Mouse (Mus musculus): ENCODE measurements around the gene Drosha. TPM values are rescaled to one million over a fixed set of nuclear protein-coding genes. Genes with fewer than 3 reads are reported as not detected.

Drosha gene
- polyA plus RNA-seq, 1 experiment: 8.8 TPM

- peaks cover 66% of the 10 kb centered on the region for H3K36me3 ChIP-seq (ENCODE audit: control insufficient read depth)
- peaks cover 74% of the 10 kb centered on the region for H3K4me1 ChIP-seq (ENCODE audit: control insufficient read depth)
- H3K27me3 ChIP-seq (ENCODE audit: control insufficient read depth): no peaks in the 10 kb centered on the region
- no peaks in the 10 kb centered on the region for H3K9me3 ChIP-seq (ENCODE audit: control insufficient read depth, low read length)
- TF ChIP-seq TAL1 (IDR thresholded peaks at IDR 0.05; ENCODE audit: low read length) (no peak), GATA1 (IDR thresholded peaks at IDR 0.05; ENCODE audit: low read length) (no peak)
- peak overlapping the region; percentile 74 for H3K4me3 ChIP-seq (replicated peaks)
Measured at GRCm38 (mm10) chr15:12824965-12825364, 350 bp downstream of the Drosha start.

- Histone ChIP-seq H3K4me1 (ENCODE audit: control insufficient read depth) (peaks cover 76% of the 10 kb centered on the region), H3K4me3 (replicated peaks) (peak overlapping the region; percentile 74), H3K36me3 (ENCODE audit: control insufficient read depth) (peaks cover 66% of the 10 kb centered on the region), H3K9me3 (ENCODE audit: control insufficient read depth, low read length) (no peaks in the 10 kb centered on the region), H3K27me3 (ENCODE audit: control insufficient read depth) (no peaks in the 10 kb centered on the region)
- TF ChIP-seq GATA1 (IDR thresholded peaks at IDR 0.05; ENCODE audit: low read length) (no peak), TAL1 (IDR thresholded peaks at IDR 0.05; ENCODE audit: low read length) (no peak)
Measured at GRCm38 (mm10) chr15:12825408-12825807, 793 bp downstream of the Drosha start.

GRCm38 (mm10) chr15:12829878-12830277 lies 5.3 kb downstream of the Drosha start:
- Histone ChIP-seq H3K27me3 (ENCODE audit: control insufficient read depth) (no peaks in the 10 kb centered on the region), H3K4me1 (ENCODE audit: control insufficient read depth) (peaks cover 56% of the 10 kb centered on the region), H3K9me3 (ENCODE audit: control insufficient read depth, low read length) (peaks cover 2% of the 10 kb centered on the region; the same call in 1 of the 2 replicates), H3K4me3 (replicated peaks) (no peak overlapping the region), H3K36me3 (ENCODE audit: control insufficient read depth) (peaks cover 78% of the 10 kb centered on the region)
- TF ChIP-seq GATA1 (IDR thresholded peaks at IDR 0.05; ENCODE audit: low read length) (no peak), TAL1 (IDR thresholded peaks at IDR 0.05; ENCODE audit: low read length) (no peak)

DNA sequence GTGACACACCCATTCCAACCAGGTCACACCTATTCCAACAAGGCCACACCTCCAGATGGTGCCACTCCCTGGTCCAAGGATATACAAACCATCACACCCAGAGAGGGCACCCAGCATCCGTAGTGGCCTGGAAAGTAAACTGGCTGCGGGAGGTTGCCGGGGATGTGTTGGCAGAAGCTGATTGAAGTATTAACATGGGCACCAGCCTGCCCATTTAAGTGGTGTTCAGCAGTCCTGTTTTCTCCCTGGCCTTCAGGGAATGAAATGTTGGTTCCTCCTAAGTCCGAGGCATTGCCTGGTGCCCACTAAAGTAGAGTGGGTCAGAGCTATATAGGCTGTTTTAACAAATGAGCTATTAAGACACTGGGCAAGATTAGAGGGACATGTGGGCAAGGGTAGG lies 8.0 kb downstream of the Drosha start:
- Histone ChIP-seq H3K4me1 (ENCODE audit: control insufficient read depth) (peaks cover 30% of the 10 kb centered on the region), H3K27me3 (ENCODE audit: control insufficient read depth) (no peaks in the 10 kb centered on the region), H3K9me3 (ENCODE audit: control insufficient read depth, low read length) (peaks cover 2% of the 10 kb centered on the region; the same call in 1 of the 2 replicates), H3K36me3 (ENCODE audit: control insufficient read depth) (peaks cover 87% of the 10 kb centered on the region), H3K4me3 (replicated peaks) (no peak overlapping the region)
- TF ChIP-seq TAL1 (IDR thresholded peaks at IDR 0.05; ENCODE audit: low read length) (no peak), GATA1 (IDR thresholded peaks at IDR 0.05; ENCODE audit: low read length) (no peak)

DNA sequence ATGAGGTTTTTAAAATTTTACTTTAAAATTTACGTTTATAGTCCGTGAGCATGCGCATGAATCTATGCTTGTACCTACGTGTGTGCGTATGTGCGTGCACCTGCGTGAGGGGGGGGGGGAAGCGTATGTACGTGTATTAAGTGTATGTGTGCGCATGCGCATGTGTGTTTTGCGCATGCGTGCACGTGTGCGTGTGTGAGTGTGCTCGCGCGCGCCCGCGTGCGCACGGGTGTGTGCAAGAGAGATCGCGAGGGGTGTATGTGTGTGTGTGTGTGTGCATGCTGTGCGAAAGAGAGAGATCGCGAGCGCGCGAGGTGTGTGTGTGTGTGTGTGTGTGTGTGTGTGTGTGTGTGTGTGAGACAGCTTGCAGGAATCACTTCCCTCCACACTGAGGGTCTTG lies 8.8 kb downstream of the Drosha start:
- no peaks in the 10 kb centered on the region for H3K27me3 ChIP-seq (ENCODE audit: control insufficient read depth)
- H3K9me3 ChIP-seq (ENCODE audit: control insufficient read depth, low read length): peaks cover 2% of the 10 kb centered on the region; the same call in 1 of the 2 replicates
- TF ChIP-seq GATA1 (IDR thresholded peaks at IDR 0.05; ENCODE audit: low read length): no peak
- no peak for TF ChIP-seq TAL1 (IDR thresholded peaks at IDR 0.05; ENCODE audit: low read length)
- peaks cover 25% of the 10 kb centered on the region for H3K4me1 ChIP-seq (ENCODE audit: control insufficient read depth)
- no peak overlapping the region for H3K4me3 ChIP-seq (replicated peaks)
- H3K36me3 ChIP-seq (ENCODE audit: control insufficient read depth): peaks cover 88% of the 10 kb centered on the region

DNA sequence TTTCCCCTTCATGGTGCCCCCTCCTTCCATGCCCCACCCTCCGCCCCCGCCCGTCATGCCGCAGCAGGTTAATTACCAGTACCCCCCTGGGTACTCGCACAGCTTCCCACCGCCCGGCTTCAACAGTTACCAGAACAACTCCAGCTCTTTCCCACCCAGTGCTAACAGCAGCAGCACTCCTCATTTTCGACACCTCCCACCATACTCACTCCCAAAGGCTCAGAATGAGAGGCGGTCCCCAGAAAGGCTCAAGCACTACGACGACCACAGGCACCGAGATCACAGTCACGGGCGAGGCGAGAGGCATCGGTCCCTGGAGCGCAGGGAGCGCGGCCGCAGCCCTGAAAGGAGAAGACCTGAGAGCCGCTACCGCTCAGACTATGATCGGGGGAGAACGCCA lies 9.6 kb downstream of the Drosha start:
- Histone ChIP-seq H3K36me3 (ENCODE audit: control insufficient read depth) (peaks cover 83% of the 10 kb centered on the region), H3K9me3 (ENCODE audit: control insufficient read depth, low read length) (peaks cover 2% of the 10 kb centered on the region; the same call in 1 of the 2 replicates), H3K27me3 (ENCODE audit: control insufficient read depth) (no peaks in the 10 kb centered on the region), H3K4me3 (replicated peaks) (no peak overlapping the region), H3K4me1 (ENCODE audit: control insufficient read depth) (peaks cover 23% of the 10 kb centered on the region)
- TF ChIP-seq GATA1 (IDR thresholded peaks at IDR 0.05; ENCODE audit: low read length): no peak
- TF ChIP-seq TAL1 (IDR thresholded peaks at IDR 0.05; ENCODE audit: low read length): no peak

- H3K27me3 ChIP-seq (ENCODE audit: control insufficient read depth): no peaks in the 10 kb centered on the region
- no peak overlapping the region for H3K4me3 ChIP-seq (replicated peaks)
- no peak for TF ChIP-seq TAL1 (IDR thresholded peaks at IDR 0.05; ENCODE audit: low read length)
- TF ChIP-seq GATA1 (IDR thresholded peaks at IDR 0.05; ENCODE audit: low read length): no peak
- peaks cover 91% of the 10 kb centered on the region for H3K36me3 ChIP-seq (ENCODE audit: control insufficient read depth)
- no peaks in the 10 kb centered on the region for H3K9me3 ChIP-seq (ENCODE audit: control insufficient read depth, low read length)
- no peaks in the 10 kb centered on the region for H3K4me1 ChIP-seq (ENCODE audit: control insufficient read depth)
Measured at GRCm38 (mm10) chr15:12840737-12841136, 16.1 kb downstream of the Drosha start.

- no peak for TF ChIP-seq TAL1 (IDR thresholded peaks at IDR 0.05; ENCODE audit: low read length)
- TF ChIP-seq GATA1 (IDR thresholded peaks at IDR 0.05; ENCODE audit: low read length): no peak
- no peaks in the 10 kb centered on the region for H3K27me3 ChIP-seq (ENCODE audit: control insufficient read depth)
- H3K4me1 ChIP-seq (ENCODE audit: control insufficient read depth): peaks cover under 1% of the 10 kb centered on the region; the same call in 1 of the 2 replicates
- H3K9me3 ChIP-seq (ENCODE audit: control insufficient read depth, low read length): no peaks in the 10 kb centered on the region
- peaks cover 91% of the 10 kb centered on the region for H3K36me3 ChIP-seq (ENCODE audit: control insufficient read depth)
- no peak overlapping the region for H3K4me3 ChIP-seq (replicated peaks)
Measured at GRCm38 (mm10) chr15:12842833-12843232, 18.2 kb downstream of the Drosha start.

DNA sequence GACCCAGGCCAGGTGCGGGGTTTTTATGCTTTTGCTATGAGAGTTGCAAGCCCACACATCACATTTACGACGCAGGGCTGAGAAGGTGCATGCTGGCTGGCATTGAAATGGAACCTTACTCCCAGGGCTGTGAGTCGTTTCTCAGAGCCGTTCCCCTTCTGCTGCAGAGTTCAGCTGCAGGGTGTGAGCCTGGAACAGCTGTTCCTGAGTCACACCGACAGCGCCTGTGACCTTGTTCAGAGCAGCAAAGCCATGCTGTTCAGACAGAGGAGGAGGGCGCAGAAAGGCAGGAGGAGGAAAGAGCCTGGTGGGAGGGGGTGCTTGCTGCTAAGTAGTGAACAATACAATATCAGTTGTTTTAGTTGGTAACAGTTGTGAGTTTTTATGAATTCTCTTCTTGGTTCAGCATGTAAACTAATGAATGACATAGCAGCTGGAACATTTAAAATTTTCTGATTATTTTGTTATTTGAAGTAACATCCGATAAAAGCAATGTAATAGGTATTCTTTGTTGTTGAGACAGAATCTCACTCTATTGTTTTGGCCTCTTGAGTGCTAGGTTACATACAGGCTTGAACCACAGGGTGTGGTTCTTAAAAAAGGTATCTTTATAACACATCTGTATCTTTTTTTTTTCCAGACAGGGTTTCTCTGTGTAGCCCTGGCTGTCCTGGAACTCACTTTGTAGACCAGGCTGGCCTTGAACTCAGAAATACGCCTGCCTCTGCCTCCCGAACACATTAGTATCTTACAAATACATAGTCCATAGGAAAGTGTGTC lies 23.8 kb downstream of the Drosha start:
- no peak for TF ChIP-seq TAL1 (IDR thresholded peaks at IDR 0.05; ENCODE audit: low read length)
- Histone ChIP-seq H3K36me3 (ENCODE audit: control insufficient read depth) (peaks cover 96% of the 10 kb centered on the region), H3K4me1 (ENCODE audit: control insufficient read depth) (peaks cover 10% of the 10 kb centered on the region), H3K27me3 (ENCODE audit: control insufficient read depth) (no peaks in the 10 kb centered on the region), H3K9me3 (ENCODE audit: control insufficient read depth, low read length) (no peaks in the 10 kb centered on the region), H3K4me3 (replicated peaks) (no peak overlapping the region)

Measured in erythroblast, embryonic 14.5 days (primary cell).